Mouse (Mus musculus): ENCODE measurements at regions not wholly inside any gene's neighbourhood (a gene's known extent, or its start where the extent isn't known, plus 50 kb on each side); places are given as distances from the start of the nearest gene placed in this dataset.

DNA sequence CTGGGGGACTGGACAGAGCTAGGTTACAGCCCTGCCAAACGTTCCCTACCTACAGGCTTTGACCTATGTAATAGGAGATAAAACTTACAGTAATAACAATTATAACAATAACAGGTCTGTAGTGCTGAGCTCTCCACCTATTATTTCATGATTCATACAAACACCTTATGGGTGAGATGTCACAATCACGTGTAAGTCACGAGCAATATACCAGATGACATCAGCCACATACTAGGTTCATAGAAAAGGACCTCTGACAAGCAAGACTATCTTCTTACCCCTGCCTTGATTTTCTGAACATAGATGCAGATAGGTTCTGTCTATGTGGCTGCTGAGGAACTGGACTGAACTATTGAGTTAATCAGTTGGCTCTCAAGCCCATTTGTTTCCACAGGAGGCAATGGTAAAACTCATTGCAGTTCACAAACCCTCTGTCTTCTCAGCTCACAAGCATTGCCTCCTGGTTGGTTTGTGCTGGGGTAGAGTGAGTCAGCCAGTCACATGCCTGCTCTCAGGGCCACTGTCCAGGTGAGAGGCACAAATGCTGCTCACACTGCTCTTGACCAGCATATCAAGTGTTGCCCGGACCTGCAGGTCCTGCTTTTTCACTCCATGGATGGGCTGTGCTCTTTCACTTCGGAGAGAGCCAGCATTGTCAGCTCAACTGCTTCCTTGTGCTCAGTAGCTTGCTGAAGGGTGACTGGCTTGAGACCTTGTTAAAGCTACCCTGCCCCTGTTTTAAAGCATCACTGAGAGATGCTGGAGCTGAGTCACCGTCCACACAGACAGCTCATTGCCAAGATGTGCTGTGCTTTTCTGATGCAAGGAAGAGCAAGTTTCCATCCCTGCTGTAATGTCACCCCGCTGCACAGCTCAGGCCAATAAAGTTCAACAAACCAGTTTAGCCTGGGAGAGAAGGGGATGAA, 1275.9 kb downstream of the Gsdmc2 start:
- no peaks in the 10 kb centered on the region for H3K36me3 ChIP-seq (ENCODE audit: control insufficient read depth, insufficient read depth, low read length, poor library complexity, severe bottlenecking)
- H3K27ac ChIP-seq (ENCODE audit: insufficient read depth, low read depth, low read length, poor library complexity, severe bottlenecking) = no peak overlapping the region
- no peak overlapping the region for H3K4me3 ChIP-seq (ENCODE audit: insufficient read depth in 1 of 2, low read depth in 1 of 2, low read length in 2 of 2, poor library complexity in 1 of 2, severe bottlenecking in 1 of 2)
- DNase-seq (ENCODE audit: low read depth, low spot score) = no peak
- in situ Hi-C loops (cut with MboI; ENCODE audit: low sequenced_read_pairs in 2 of 2, unreplicated experiment in 2 of 2) = no loop called here
- H3K4me1 ChIP-seq (ENCODE audit: control insufficient read depth in 2 of 2, insufficient read depth in 2 of 2, low read length in 2 of 2, poor library complexity in 1 of 2) = no peaks in the 10 kb centered on the region
- no peak for TF ChIP-seq ZC3H11A (IDR thresholded peaks at IDR 0.05; ENCODE audit: borderline replicate concordance, low read depth, low read length)
- no peak for TF ChIP-seq ZNF384 (IDR thresholded peaks at IDR 0.05; ENCODE audit: low read depth, low read length)
- no peak for TF ChIP-seq CHD2 (IDR thresholded peaks at IDR 0.05; ENCODE audit: low read depth, low read length)
- no peak for TF ChIP-seq MAFK (IDR thresholded peaks at IDR 0.05; ENCODE audit: insufficient read depth, low read depth, low read length)
- TF ChIP-seq HCFC1 (IDR thresholded peaks at IDR 0.05; ENCODE audit: borderline replicate concordance, insufficient read depth, low read length) = no peak
- no peaks in the 10 kb centered on the region for H3K9me3 ChIP-seq (ENCODE audit: control insufficient read depth, insufficient read depth, low read depth, low read length)
- no peak overlapping the region for H3K9ac ChIP-seq (ENCODE audit: insufficient read depth, low read depth, low read length, poor library complexity, severe bottlenecking)

DNA sequence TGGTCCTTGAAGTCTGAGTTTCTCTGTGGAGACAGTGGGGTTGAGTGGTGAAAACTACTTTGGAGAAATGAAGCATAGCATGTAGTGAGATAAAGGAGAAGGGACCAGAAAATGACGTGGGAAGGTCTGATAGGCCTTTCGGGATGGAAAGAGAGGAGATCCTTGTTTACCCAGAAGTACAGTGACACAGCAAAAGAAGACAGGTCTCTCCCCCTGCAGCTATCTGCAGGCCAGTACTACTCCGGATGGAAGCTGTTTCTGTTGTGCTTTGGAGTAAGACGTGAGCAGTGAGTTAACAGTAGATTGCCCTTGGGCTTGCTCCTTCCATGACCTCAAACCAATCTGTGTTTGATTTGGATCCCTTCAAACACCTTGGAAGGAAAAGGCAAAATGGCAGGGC, 1277.5 kb downstream of the Gsdmc2 start:
- no peaks in the 10 kb centered on the region for H3K9me3 ChIP-seq (ENCODE audit: control insufficient read depth, insufficient read depth, low read depth, low read length)
- H3K27ac ChIP-seq (ENCODE audit: insufficient read depth, low read depth, low read length, poor library complexity, severe bottlenecking) = no peak overlapping the region
- no peak overlapping the region for H3K4me3 ChIP-seq (ENCODE audit: insufficient read depth in 1 of 2, low read depth in 1 of 2, low read length in 2 of 2, poor library complexity in 1 of 2, severe bottlenecking in 1 of 2)
- H3K36me3 ChIP-seq (ENCODE audit: control insufficient read depth, insufficient read depth, low read length, poor library complexity, severe bottlenecking) = no peaks in the 10 kb centered on the region
- no peak for DNase-seq (ENCODE audit: low read depth, low spot score)
- no peak overlapping the region for H3K9ac ChIP-seq (ENCODE audit: insufficient read depth, low read depth, low read length, poor library complexity, severe bottlenecking)
- in situ Hi-C loops (cut with MboI; ENCODE audit: low sequenced_read_pairs in 2 of 2, unreplicated experiment in 2 of 2) = no loop called here
- no peaks in the 10 kb centered on the region for H3K4me1 ChIP-seq (ENCODE audit: control insufficient read depth in 2 of 2, insufficient read depth in 2 of 2, low read length in 2 of 2, poor library complexity in 1 of 2)
- TF ChIP-seq CHD2 (IDR thresholded peaks at IDR 0.05; ENCODE audit: low read depth, low read length) (no peak), ZNF384 (IDR thresholded peaks at IDR 0.05; ENCODE audit: low read depth, low read length) (no peak), HCFC1 (IDR thresholded peaks at IDR 0.05; ENCODE audit: borderline replicate concordance, insufficient read depth, low read length) (no peak), ZC3H11A (IDR thresholded peaks at IDR 0.05; ENCODE audit: borderline replicate concordance, low read depth, low read length) (no peak), MAFK (IDR thresholded peaks at IDR 0.05; ENCODE audit: insufficient read depth, low read depth, low read length) (no peak)

DNA sequence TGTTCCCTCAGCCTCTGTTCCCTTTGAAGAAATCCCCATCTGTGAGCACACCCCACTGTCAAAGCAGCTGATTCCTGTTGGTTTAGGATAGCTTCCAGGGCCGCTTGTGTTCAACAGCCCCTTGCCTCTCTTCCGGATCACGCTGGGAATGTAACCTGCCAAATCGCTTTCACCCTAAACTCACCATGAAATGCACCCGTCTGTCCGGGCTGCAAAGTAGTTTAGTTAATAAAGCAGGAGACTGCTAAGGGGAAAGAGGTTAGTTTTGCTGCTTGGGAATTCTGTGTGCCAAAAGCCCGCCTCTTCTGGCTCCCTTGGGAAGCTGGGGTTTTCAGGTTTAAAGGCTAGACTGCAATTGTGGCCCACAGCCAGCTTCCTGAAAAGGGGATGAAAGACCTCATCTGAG, 1278.9 kb downstream of the Gsdmc2 start:
- in situ Hi-C loops (cut with MboI; ENCODE audit: low sequenced_read_pairs in 2 of 2, unreplicated experiment in 2 of 2) = no loop called here
- Histone ChIP-seq H3K9ac (ENCODE audit: insufficient read depth, low read depth, low read length, poor library complexity, severe bottlenecking) (no peak overlapping the region), H3K4me1 (ENCODE audit: control insufficient read depth in 2 of 2, insufficient read depth in 2 of 2, low read length in 2 of 2, poor library complexity in 1 of 2) (no peaks in the 10 kb centered on the region), H3K4me3 (ENCODE audit: insufficient read depth in 1 of 2, low read depth in 1 of 2, low read length in 2 of 2, poor library complexity in 1 of 2, severe bottlenecking in 1 of 2) (no peak overlapping the region), H3K36me3 (ENCODE audit: control insufficient read depth, insufficient read depth, low read length, poor library complexity, severe bottlenecking) (no peaks in the 10 kb centered on the region), H3K9me3 (ENCODE audit: control insufficient read depth, insufficient read depth, low read depth, low read length) (no peaks in the 10 kb centered on the region), H3K27ac (ENCODE audit: insufficient read depth, low read depth, low read length, poor library complexity, severe bottlenecking) (no peak overlapping the region)
- TF ChIP-seq ZC3H11A (IDR thresholded peaks at IDR 0.05; ENCODE audit: borderline replicate concordance, low read depth, low read length) = no peak
- DNase-seq (ENCODE audit: low read depth, low spot score) = no peak

- Histone ChIP-seq H3K36me3 (ENCODE audit: control insufficient read depth, insufficient read depth, low read length, poor library complexity, severe bottlenecking) (no peaks in the 10 kb centered on the region), H3K4me1 (ENCODE audit: control insufficient read depth in 2 of 2, insufficient read depth in 2 of 2, low read length in 2 of 2, poor library complexity in 1 of 2) (no peaks in the 10 kb centered on the region), H3K27ac (ENCODE audit: insufficient read depth, low read depth, low read length, poor library complexity, severe bottlenecking) (no peak overlapping the region), H3K9ac (ENCODE audit: insufficient read depth, low read depth, low read length, poor library complexity, severe bottlenecking) (no peak overlapping the region), H3K4me3 (ENCODE audit: insufficient read depth in 1 of 2, low read depth in 1 of 2, low read length in 2 of 2, poor library complexity in 1 of 2, severe bottlenecking in 1 of 2) (no peak overlapping the region), H3K9me3 (ENCODE audit: control insufficient read depth, insufficient read depth, low read depth, low read length) (no peaks in the 10 kb centered on the region)
- DNase-seq (ENCODE audit: low read depth, low spot score) = no peak
- in situ Hi-C loops (cut with MboI; ENCODE audit: low sequenced_read_pairs in 2 of 2, unreplicated experiment in 2 of 2) = no loop called here
- no peak for TF ChIP-seq MAFK (IDR thresholded peaks at IDR 0.05; ENCODE audit: insufficient read depth, low read depth, low read length)
- no peak for TF ChIP-seq ZNF384 (IDR thresholded peaks at IDR 0.05; ENCODE audit: low read depth, low read length)
- TF ChIP-seq CHD2 (IDR thresholded peaks at IDR 0.05; ENCODE audit: low read depth, low read length) = no peak
- TF ChIP-seq ZC3H11A (IDR thresholded peaks at IDR 0.05; ENCODE audit: borderline replicate concordance, low read depth, low read length) = no peak
- no peak for TF ChIP-seq HCFC1 (IDR thresholded peaks at IDR 0.05; ENCODE audit: borderline replicate concordance, insufficient read depth, low read length)
Measured at GRCm38 (mm10) chr15:62533233-62533632, 1311.7 kb downstream of the Gsdmc2 start.

Measured in ES-E14 (cell line).